Mouse (Mus musculus) ES-Bruce4 (cell line): ENCODE results near the gene Upb1.

ENCODE experiments used
- CTCF ChIP-seq: IDR thresholded peaks from one replicate; pipeline ENCODE4 v1.8.1; 2011; ENCODE audit warnings: low read depth, low read length
- EP300 ChIP-seq: IDR thresholded peaks from 2 replicates; pipeline ENCODE4 v1.6.1; 2011; ENCODE audit warnings: low read depth, low read length; ENCODE audit not compliant: insufficient read depth
- POLR2A ChIP-seq: IDR thresholded peaks from one replicate; pipeline ENCODE4 v1.8.1; 2011; ENCODE audit warnings: low read length; ENCODE audit not compliant: insufficient read depth

DNA sequence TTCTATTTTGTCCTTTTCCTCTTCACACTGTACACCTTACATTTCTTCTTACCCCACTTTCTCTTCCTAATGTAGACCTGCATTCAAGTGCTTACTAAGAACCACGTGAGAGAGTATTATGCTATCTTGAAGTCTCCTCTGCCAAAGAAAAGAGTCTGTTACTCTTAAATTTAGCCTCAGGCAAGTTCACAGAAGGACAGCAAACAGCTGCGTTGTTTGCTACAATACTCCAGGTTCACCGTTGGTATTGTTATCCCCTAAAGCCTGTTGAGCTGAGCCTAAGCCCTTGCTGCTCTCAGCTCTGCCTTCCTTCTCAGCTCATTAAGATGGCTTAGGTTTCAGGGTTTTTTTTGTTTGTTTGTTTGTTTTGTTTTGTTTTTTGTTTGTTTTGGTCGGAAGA lies 17.8 kb downstream of the Upb1 start:
- TF ChIP-seq CTCF, result no peak
- TF ChIP-seq POLR2A, result no peak
- TF ChIP-seq EP300, result no peak
